Mouse (Mus musculus): ENCODE measurements at regions not wholly inside any gene's neighbourhood (a gene's known extent, or its start where the extent isn't known, plus 50 kb on each side); places are given as distances from the start of the nearest gene placed in this dataset.

DNA sequence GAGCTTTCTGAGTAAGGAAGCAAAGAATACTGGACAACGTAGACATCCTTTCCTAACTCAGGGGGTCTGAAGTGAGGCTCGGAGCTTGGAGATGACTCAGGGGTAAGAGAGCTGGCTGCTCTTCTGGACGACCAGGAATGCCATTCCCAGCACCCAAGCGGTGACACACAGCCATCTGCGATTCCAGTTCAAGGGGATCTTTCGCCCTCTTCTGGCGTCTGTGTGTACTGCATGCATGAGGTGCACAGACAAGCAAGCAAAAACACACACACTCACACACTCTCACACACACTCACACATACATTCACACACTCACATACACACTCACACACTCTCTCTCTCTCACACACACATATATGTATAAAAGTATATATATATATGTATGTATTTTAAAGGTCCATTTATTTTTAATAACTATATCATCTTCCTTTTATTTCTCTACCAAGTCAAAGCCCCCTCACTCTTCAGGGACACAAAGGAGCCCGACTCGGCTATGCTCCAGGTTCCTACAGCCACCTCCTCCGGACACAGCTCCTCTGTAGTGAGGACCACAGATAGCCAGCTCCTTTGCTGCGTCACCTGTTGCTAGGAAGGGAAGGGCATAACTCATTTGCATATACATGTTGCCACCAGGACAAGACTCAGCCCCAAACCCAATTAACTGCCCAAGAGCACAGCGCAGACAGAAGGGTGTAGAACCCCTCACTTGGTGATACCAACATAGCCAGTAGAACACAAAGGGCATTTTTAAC, 91.9 kb upstream of the Smad3 start:
- Histone ChIP-seq H3K4me2 (ENCODE audit: low read length) (no peak overlapping the region), H3K36me3 (ENCODE audit: control insufficient read depth, insufficient read depth, low read length) (no peaks in the 10 kb centered on the region), H3K9me3 (ENCODE audit: control insufficient read depth, low read length) (no peaks in the 10 kb centered on the region), H3K27me3 (ENCODE audit: control insufficient read depth, insufficient read depth, low read length) (no peaks in the 10 kb centered on the region), H3K27ac (replicated peaks in 1 of 2; ENCODE audit: control insufficient read depth in 1 of 2, insufficient read depth in 1 of 2, low read depth in 2 of 2, low read length in 2 of 2) (no peak overlapping the region), H3K9ac (ENCODE audit: low read length) (no peak overlapping the region), H3K4me3 (ENCODE audit: control insufficient read depth in 1 of 2, insufficient read depth in 1 of 2, low read depth in 1 of 2, low read length in 2 of 2) (no peak overlapping the region), H3K4me1 (ENCODE audit: control insufficient read depth in 2 of 2, insufficient read depth in 2 of 2, low read length in 2 of 2) (no peaks in the 10 kb centered on the region; a peak in 1 of 4 replicates)
- ATAC-seq (ENCODE audit: insufficient number of reproducible peaks, insufficient read depth, low FRiP score, low read depth), result no peak
- 75% methylated on average over 12 of the region's 12 CpGs for WGBS

DNA sequence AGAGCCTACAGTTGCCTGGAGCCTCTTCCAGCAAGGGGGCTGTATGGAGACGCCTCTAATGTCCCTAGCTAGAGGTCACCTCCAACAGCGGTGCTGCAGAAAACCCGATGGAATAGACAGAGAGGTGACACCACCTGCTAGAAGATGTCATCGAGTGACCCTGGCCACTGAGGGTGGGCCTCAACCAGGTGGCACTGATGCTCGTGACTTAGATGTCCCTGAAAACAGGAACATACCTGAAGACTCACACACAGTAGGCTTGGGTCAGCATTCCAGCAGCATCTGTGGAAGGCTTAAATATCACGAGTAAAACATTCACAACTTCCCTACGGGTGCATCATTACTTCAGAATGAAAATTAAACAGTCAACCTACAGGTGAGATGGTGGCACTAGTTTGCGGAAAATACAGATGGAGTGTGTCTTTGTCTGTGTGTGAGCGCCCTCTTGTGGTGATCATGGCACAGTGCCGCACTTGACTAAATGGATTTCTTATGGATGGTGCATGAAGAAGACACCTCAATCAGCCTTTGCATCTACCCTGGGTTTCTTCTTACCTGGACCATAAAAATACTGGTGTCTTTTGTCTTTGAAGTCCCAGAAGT, 86.2 kb upstream of the Smad3 start:
- Histone ChIP-seq H3K36me3 (ENCODE audit: control insufficient read depth, insufficient read depth, low read length) (no peaks in the 10 kb centered on the region), H3K27me3 (ENCODE audit: control insufficient read depth, insufficient read depth, low read length) (no peaks in the 10 kb centered on the region), H3K4me1 (ENCODE audit: control insufficient read depth in 2 of 2, insufficient read depth in 2 of 2, low read length in 2 of 2) (no peaks in the 10 kb centered on the region), H3K4me3 (ENCODE audit: control insufficient read depth in 1 of 2, insufficient read depth in 1 of 2, low read depth in 1 of 2, low read length in 2 of 2) (no peak overlapping the region), H3K27ac (replicated peaks in 1 of 2; ENCODE audit: control insufficient read depth in 1 of 2, insufficient read depth in 1 of 2, low read depth in 2 of 2, low read length in 2 of 2) (no peak overlapping the region), H3K4me2 (ENCODE audit: low read length) (no peak overlapping the region), H3K9ac (ENCODE audit: low read length) (no peak overlapping the region), H3K9me3 (ENCODE audit: control insufficient read depth, low read length) (no peaks in the 10 kb centered on the region)
- ATAC-seq (ENCODE audit: insufficient number of reproducible peaks, insufficient read depth, low FRiP score, low read depth), result no peak
- WGBS, result 25% methylated on average over 10 of the region's 10 CpGs

- Histone ChIP-seq H3K4me3 (ENCODE audit: control insufficient read depth in 1 of 2, insufficient read depth in 1 of 2, low read depth in 1 of 2, low read length in 2 of 2) (no peak overlapping the region), H3K4me2 (ENCODE audit: low read length) (no peak overlapping the region), H3K36me3 (ENCODE audit: control insufficient read depth, insufficient read depth, low read length) (no peaks in the 10 kb centered on the region), H3K27me3 (ENCODE audit: control insufficient read depth, insufficient read depth, low read length) (no peaks in the 10 kb centered on the region), H3K4me1 (ENCODE audit: control insufficient read depth in 2 of 2, insufficient read depth in 2 of 2, low read length in 2 of 2) (no peaks in the 10 kb centered on the region), H3K27ac (replicated peaks in 1 of 2; ENCODE audit: control insufficient read depth in 1 of 2, insufficient read depth in 1 of 2, low read depth in 2 of 2, low read length in 2 of 2) (no peak overlapping the region), H3K9me3 (ENCODE audit: control insufficient read depth, low read length) (no peaks in the 10 kb centered on the region), H3K9ac (ENCODE audit: low read length) (no peak overlapping the region)
- 47% methylated on average over 2 of the region's 2 CpGs for WGBS
- no peak for ATAC-seq (ENCODE audit: insufficient number of reproducible peaks, insufficient read depth, low FRiP score, low read depth)
Observed at GRCm38 (mm10) chr9:63843431-63843830, 85.6 kb upstream of the Smad3 start.

- H3K4me3 ChIP-seq (ENCODE audit: control insufficient read depth in 1 of 2, insufficient read depth in 1 of 2, low read depth in 1 of 2, low read length in 2 of 2), result no peak overlapping the region
- H3K4me2 ChIP-seq (ENCODE audit: low read length), result no peak overlapping the region
- no peak overlapping the region for H3K27ac ChIP-seq (replicated peaks in 1 of 2; ENCODE audit: control insufficient read depth in 1 of 2, insufficient read depth in 1 of 2, low read depth in 2 of 2, low read length in 2 of 2)
- no peaks in the 10 kb centered on the region for H3K9me3 ChIP-seq (ENCODE audit: control insufficient read depth, low read length)
- H3K9ac ChIP-seq (ENCODE audit: low read length), result no peak overlapping the region
- WGBS, result 83% methylated on average over 14 of the region's 14 CpGs
- H3K4me1 ChIP-seq (ENCODE audit: control insufficient read depth in 2 of 2, insufficient read depth in 2 of 2, low read length in 2 of 2), result no peaks in the 10 kb centered on the region
- no peaks in the 10 kb centered on the region for H3K36me3 ChIP-seq (ENCODE audit: control insufficient read depth, insufficient read depth, low read length)
- ATAC-seq (ENCODE audit: insufficient number of reproducible peaks, insufficient read depth, low FRiP score, low read depth), result no peak
- H3K27me3 ChIP-seq (ENCODE audit: control insufficient read depth, insufficient read depth, low read length), result no peaks in the 10 kb centered on the region
Observed at GRCm38 (mm10) chr9:63841102-63841501, 83.3 kb upstream of the Smad3 start.

DNA sequence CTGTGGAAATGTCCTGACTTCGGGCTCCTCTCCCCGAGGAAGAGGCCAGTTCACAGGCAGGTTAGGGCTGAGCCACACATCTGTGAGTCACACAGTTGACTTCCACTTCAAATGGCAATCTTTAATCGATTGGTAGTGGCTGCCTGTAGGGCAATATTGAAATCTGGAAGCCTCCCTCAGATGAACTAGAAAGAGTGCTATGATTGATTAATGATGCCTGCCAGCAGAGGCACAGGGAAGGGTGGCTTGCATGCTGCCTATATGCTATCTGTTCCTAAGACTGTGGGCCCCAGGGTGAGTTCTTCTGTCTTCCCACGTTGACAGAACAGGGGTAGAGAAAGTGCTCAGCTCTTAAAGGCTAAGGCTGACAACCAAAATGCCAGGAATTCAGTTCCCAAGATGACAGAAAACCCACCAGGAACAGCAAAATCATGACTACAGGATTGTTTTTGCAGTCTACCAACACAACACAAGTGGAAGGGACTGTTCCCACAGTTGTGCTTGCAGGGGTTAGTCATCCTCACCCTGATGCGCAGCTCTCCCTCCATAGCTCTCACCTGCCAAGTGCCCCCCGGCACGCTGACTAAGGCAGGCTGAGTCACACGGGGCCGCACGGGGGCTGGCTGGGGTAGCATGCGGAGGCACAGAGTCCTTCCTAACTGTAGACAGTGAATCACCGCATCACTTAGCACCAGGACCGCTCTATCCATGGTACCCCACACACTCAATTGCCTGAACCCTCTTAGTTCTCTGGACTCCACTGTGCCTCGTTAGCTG, 81.4 kb upstream of the Smad3 start:
- Histone ChIP-seq H3K9me3 (ENCODE audit: control insufficient read depth, low read length) (no peaks in the 10 kb centered on the region), H3K4me1 (ENCODE audit: control insufficient read depth in 2 of 2, insufficient read depth in 2 of 2, low read length in 2 of 2) (no peaks in the 10 kb centered on the region; a peak in 1 of 4 replicates), H3K4me3 (ENCODE audit: control insufficient read depth in 1 of 2, insufficient read depth in 1 of 2, low read depth in 1 of 2, low read length in 2 of 2) (no peak overlapping the region), H3K4me2 (ENCODE audit: low read length) (no peak overlapping the region), H3K27ac (replicated peaks in 1 of 2; ENCODE audit: control insufficient read depth in 1 of 2, insufficient read depth in 1 of 2, low read depth in 2 of 2, low read length in 2 of 2) (no peak overlapping the region), H3K36me3 (ENCODE audit: control insufficient read depth, insufficient read depth, low read length) (no peaks in the 10 kb centered on the region), H3K9ac (ENCODE audit: low read length) (no peak overlapping the region), H3K27me3 (ENCODE audit: control insufficient read depth, insufficient read depth, low read length) (no peaks in the 10 kb centered on the region)
- WGBS, result 81% methylated on average over 14 of the region's 14 CpGs
- no peak for ATAC-seq (ENCODE audit: insufficient number of reproducible peaks, insufficient read depth, low FRiP score, low read depth)

GRCm38 (mm10) chr9:63837552-63837951, 79.8 kb upstream of the Smad3 start:
- 73% methylated on average over 6 of the region's 6 CpGs for WGBS

GRCm38 (mm10) chr9:63836565-63837284, 78.9 kb upstream of the Smad3 start:
- Histone ChIP-seq H3K9me3 (ENCODE audit: control insufficient read depth, low read length) (no peaks in the 10 kb centered on the region), H3K36me3 (ENCODE audit: control insufficient read depth, insufficient read depth, low read length) (no peaks in the 10 kb centered on the region), H3K4me1 (ENCODE audit: control insufficient read depth in 2 of 2, insufficient read depth in 2 of 2, low read length in 2 of 2) (no peaks in the 10 kb centered on the region; a peak in 1 of 4 replicates), H3K27me3 (ENCODE audit: control insufficient read depth, insufficient read depth, low read length) (no peaks in the 10 kb centered on the region), H3K9ac (ENCODE audit: low read length) (no peak overlapping the region), H3K4me2 (ENCODE audit: low read length) (no peak overlapping the region), H3K27ac (replicated peaks in 1 of 2; ENCODE audit: control insufficient read depth in 1 of 2, insufficient read depth in 1 of 2, low read depth in 2 of 2, low read length in 2 of 2) (no peak overlapping the region), H3K4me3 (ENCODE audit: control insufficient read depth in 1 of 2, insufficient read depth in 1 of 2, low read depth in 1 of 2, low read length in 2 of 2) (no peak overlapping the region)
- no peak for ATAC-seq (ENCODE audit: insufficient number of reproducible peaks, insufficient read depth, low FRiP score, low read depth)
- WGBS, result 53% methylated on average over 5 of the region's 5 CpGs

More at GRCm38 (mm10) chr9:63837552-63837951, 79.8 kb upstream of the Smad3 start:
- H3K9me3 ChIP-seq (ENCODE audit: control insufficient read depth, low read length), result no peaks in the 10 kb centered on the region
- H3K4me3 ChIP-seq (ENCODE audit: control insufficient read depth in 1 of 2, insufficient read depth in 1 of 2, low read depth in 1 of 2, low read length in 2 of 2), result no peak overlapping the region
- no peak overlapping the region for H3K27ac ChIP-seq (replicated peaks in 1 of 2; ENCODE audit: control insufficient read depth in 1 of 2, insufficient read depth in 1 of 2, low read depth in 2 of 2, low read length in 2 of 2)
- no peak overlapping the region for H3K9ac ChIP-seq (ENCODE audit: low read length)
- no peaks in the 10 kb centered on the region; a peak in 1 of 4 replicates for H3K4me1 ChIP-seq (ENCODE audit: control insufficient read depth in 2 of 2, insufficient read depth in 2 of 2, low read length in 2 of 2)
- H3K4me2 ChIP-seq (ENCODE audit: low read length), result no peak overlapping the region
- ATAC-seq (ENCODE audit: insufficient number of reproducible peaks, insufficient read depth, low FRiP score, low read depth), result no peak
- H3K36me3 ChIP-seq (ENCODE audit: control insufficient read depth, insufficient read depth, low read length), result no peaks in the 10 kb centered on the region
- H3K27me3 ChIP-seq (ENCODE audit: control insufficient read depth, insufficient read depth, low read length), result no peaks in the 10 kb centered on the region

Data from heart, embryonic 14.5 days (tissue).